Mouse (Mus musculus) neural tube, embryonic 15.5 days (tissue): ENCODE results near the gene Tnrc6b. TPM values are rescaled to one million over a fixed set of nuclear protein-coding genes. Genes with fewer than 3 reads are reported as not detected.

Experiments
- ATAC-seq: fragments of 200-750 bp; cut with Nextera tagmentation; 2 replicates; pipeline ENCODE4 v1.8.0; 2017; ENCODE audit warnings: mild to moderate bottlenecking, moderate TSS enrichment, moderate library complexity; ENCODE audit not compliant: low FRiP score
- H3K27ac ChIP-seq: fragments of 300-500 bp; sonication (generic); replicated peaks from 2 replicates; pipeline ENCODE4 v1.5.1; 2015; ENCODE audit warnings: mild to moderate bottlenecking, inconsistent platforms
- H3K27me3 ChIP-seq: fragments of 300-500 bp; sonication (generic); replicated peaks from 2 replicates; pipeline ENCODE4 v1.6.1; 2015; ENCODE audit warnings: inconsistent platforms
- H3K36me3 ChIP-seq: fragments of 300-500 bp; sonication (generic); 2 replicates; pipeline ENCODE4 v1.6.1; 2015; ENCODE audit warnings: inconsistent platforms
- H3K4me1 ChIP-seq: fragments of 300-500 bp; sonication (generic); 2 replicates; pipeline ENCODE4 v1.6.1; 2015; ENCODE audit warnings: inconsistent platforms
- H3K4me2 ChIP-seq: fragments of 300-500 bp; sonication (generic); 2 replicates; pipeline ENCODE4 v1.6.1; 2015; ENCODE audit warnings: inconsistent platforms, mild to moderate bottlenecking, moderate library complexity
- H3K4me3 ChIP-seq: fragments of 300-500 bp; sonication (generic); replicated peaks from 2 replicates; pipeline ENCODE4 v1.5.1; 2015; ENCODE audit warnings: mild to moderate bottlenecking, inconsistent platforms
- H3K9ac ChIP-seq: fragments of 300-500 bp; sonication (generic); replicated peaks from 2 replicates; pipeline ENCODE4 v1.6.1; 2015; ENCODE audit warnings: mild to moderate bottlenecking, inconsistent platforms
- H3K9me3 ChIP-seq: fragments of 300-500 bp; sonication (generic); replicated peaks from 2 replicates; pipeline ENCODE4 v1.6.1; 2016; ENCODE audit warnings: inconsistent platforms
- WGBS: fragments of 180-500 bp; shearing (Covaris S2); methylation state at CpG from one replicate; pipeline ENCODE4 v1.1.7; 2015; ENCODE audit warnings: mixed read lengths; 5-methylcytosine and 5-hydroxymethylcytosine counted together
- polyA plus RNA-seq: library from polyadenylated mRNA; unstranded; fragments of >200 nt; fragmentation: Nextera tagmentation; extraction: Ambion mirVana; gene quantifications from 2 replicates; pipeline ENCODE4 v1.2.1, GENCODE M21; 2015

Tnrc6b gene
- 30.3 and 33.2 TPM in 2 replicates for polyA plus RNA-seq

GRCm38 (mm10) chr15:80710608-80711363 is at the start of gene Tnrc6b:
Tnrc6b (plus strand) TSS chr15:80711313.
- Histone ChIP-seq H3K36me3 (no peaks in the 10 kb centered on the region), H3K27ac (peak within 1 kb of the TSS; percentile 100), H3K4me1 (peaks cover 40% of the 10 kb centered on the region), H3K27me3 (no peaks in the 10 kb centered on the region), H3K9ac (peak within 1 kb of the TSS; percentile 85), H3K4me3 (peak within 1 kb of the TSS; percentile 99), H3K4me2 (peak within 1 kb of the TSS; percentile 89), H3K9me3 (no peaks in the 10 kb centered on the region)
- ATAC-seq: peak; percentile 96
- under 1% methylated on average over 39 of the region's 39 CpGs for WGBS

DNA sequence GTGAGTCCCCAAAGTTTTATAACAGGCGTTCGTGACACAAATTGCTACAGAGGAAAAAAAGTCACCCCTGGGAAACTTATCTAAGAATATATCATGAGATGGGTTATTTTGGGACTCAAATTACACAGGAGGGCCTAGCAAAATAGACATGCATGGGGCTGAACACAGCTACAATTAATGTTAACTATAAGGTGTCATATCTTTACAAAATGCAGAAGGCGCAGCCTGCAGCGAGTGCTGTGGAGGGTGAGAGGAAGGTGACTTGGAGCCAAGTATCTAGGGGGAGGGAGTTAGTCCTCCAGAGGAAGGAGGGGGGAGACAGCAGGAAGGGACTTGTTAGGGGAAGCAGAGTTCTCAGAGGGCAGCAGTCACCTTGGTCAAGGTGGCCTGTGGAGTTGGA is 46.7 kb upstream of the Tnrc6b start:
- Histone ChIP-seq H3K4me3 (no peak overlapping the region), H3K4me2 (no peak overlapping the region), H3K27me3 (peaks cover 3% of the 10 kb centered on the region), H3K9ac (no peak overlapping the region), H3K36me3 (no peaks in the 10 kb centered on the region), H3K9me3 (0 out of 2 replicates have a peak, but pooled peaks cover 3% of the 10 kb centered on the region), H3K27ac (no peak overlapping the region), H3K4me1 (no peaks in the 10 kb centered on the region)
- no peak for ATAC-seq
- 80% methylated on average over 4 of the region's 4 CpGs for WGBS

- no peak for ATAC-seq
Measured at GRCm38 (mm10) chr15:80671295-80672252, 39.5 kb upstream of the Tnrc6b start, which contains the start of gene Fam83f. Fam83f (plus strand) TSS chr15:80671847.

GRCm38 (mm10) chr15:80672810-80673209 is 38.3 kb upstream of the Tnrc6b start:
- no peaks in the 10 kb centered on the region for H3K9me3 ChIP-seq
- no peak overlapping the region for H3K27ac ChIP-seq
- WGBS: 72% methylated on average over 2 of the region's 2 CpGs
- no peak overlapping the region for H3K9ac ChIP-seq
- no peak overlapping the region for H3K4me3 ChIP-seq
- H3K4me2 ChIP-seq: no peak overlapping the region
- no peak for ATAC-seq
- peaks cover 37% of the 10 kb centered on the region for H3K27me3 ChIP-seq
- H3K4me1 ChIP-seq: peaks cover 12% of the 10 kb centered on the region
- H3K36me3 ChIP-seq: no peaks in the 10 kb centered on the region

More at GRCm38 (mm10) chr15:80671295-80672252, 39.5 kb upstream of the Tnrc6b start, which contains the start of gene Fam83f:
- Histone ChIP-seq H3K9ac (peak within 1 kb of the TSS; percentile 29), H3K4me2 (peak within 1 kb of the TSS; percentile 74), H3K9me3 (0 out of 2 replicates have a peak, but pooled peaks cover 3% of the 10 kb centered on the region), H3K4me3 (peak within 1 kb of the TSS; percentile 39), H3K27me3 (peaks cover 37% of the 10 kb centered on the region), H3K27ac (no peak within 1 kb of the TSS), H3K4me1 (peaks cover 12% of the 10 kb centered on the region), H3K36me3 (no peaks in the 10 kb centered on the region)
- WGBS: 5% methylated on average over 85 of the region's 85 CpGs

- WGBS: 74% methylated on average over 4 of the region's 4 CpGs
- H3K4me1 ChIP-seq: peaks cover 12% of the 10 kb centered on the region
- no peak overlapping the region for H3K27ac ChIP-seq
- no peaks in the 10 kb centered on the region for H3K9me3 ChIP-seq
- H3K9ac ChIP-seq: no peak overlapping the region
- H3K4me2 ChIP-seq: no peak overlapping the region
- no peak overlapping the region for H3K4me3 ChIP-seq
- no peak for ATAC-seq
- H3K27me3 ChIP-seq: peaks cover 37% of the 10 kb centered on the region
- H3K36me3 ChIP-seq: no peaks in the 10 kb centered on the region
Measured at GRCm38 (mm10) chr15:80673337-80674095, 37.6 kb upstream of the Tnrc6b start.

DNA sequence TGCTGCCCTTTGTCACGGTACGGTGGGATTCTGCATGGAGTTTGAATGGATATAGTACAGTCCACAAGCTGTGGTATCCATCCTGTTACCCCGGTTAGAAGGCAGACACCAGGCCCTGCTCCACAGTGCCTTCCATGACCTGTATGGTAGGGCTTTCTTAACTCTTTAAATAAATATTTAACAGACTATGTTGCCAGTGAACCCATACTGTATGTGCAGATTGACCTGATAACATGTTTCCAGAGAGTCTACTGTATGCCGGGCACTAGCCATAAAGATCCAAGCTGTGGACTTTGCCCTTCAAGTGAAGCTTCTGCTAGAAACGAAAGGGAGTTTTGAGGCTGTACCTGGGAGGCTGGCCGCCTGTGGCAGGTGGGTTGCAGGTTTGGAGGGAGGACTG is 36.4 kb upstream of the Tnrc6b start:
- H3K4me2 ChIP-seq: no peak overlapping the region
- no peaks in the 10 kb centered on the region for H3K36me3 ChIP-seq
- no peak overlapping the region for H3K27ac ChIP-seq
- H3K27me3 ChIP-seq: peaks cover 31% of the 10 kb centered on the region
- ATAC-seq: no peak
- no peak overlapping the region for H3K4me3 ChIP-seq
- H3K9me3 ChIP-seq: no peaks in the 10 kb centered on the region
- WGBS: 81% methylated on average over 6 of the region's 6 CpGs
- H3K9ac ChIP-seq: no peak overlapping the region
- peaks cover 18% of the 10 kb centered on the region for H3K4me1 ChIP-seq

GRCm38 (mm10) chr15:80679515-80680215 is 31.4 kb upstream of the Tnrc6b start:
- peaks cover 35% of the 10 kb centered on the region for H3K4me1 ChIP-seq
- 49% methylated on average over 8 of the region's 8 CpGs for WGBS
- no peak overlapping the region for H3K4me3 ChIP-seq
- no peak; the same call in 1 of the 2 replicates for ATAC-seq
- no peaks in the 10 kb centered on the region; the same call in 1 of the 2 replicates for H3K27me3 ChIP-seq
- H3K27ac ChIP-seq: peak overlapping the region; percentile 67
- H3K36me3 ChIP-seq: no peaks in the 10 kb centered on the region
- H3K9ac ChIP-seq: no peak overlapping the region
- no peak overlapping the region for H3K4me2 ChIP-seq
- H3K9me3 ChIP-seq: no peaks in the 10 kb centered on the region

- peak overlapping the region; percentile 67; the same call in 1 of the 2 replicates for H3K27ac ChIP-seq
- 64% methylated on average over 7 of the region's 7 CpGs for WGBS
- ATAC-seq: no peak; the same call in 1 of the 2 replicates
- no peak overlapping the region for H3K4me3 ChIP-seq
- H3K27me3 ChIP-seq: no peaks in the 10 kb centered on the region; the same call in 1 of the 2 replicates
- no peak overlapping the region for H3K4me2 ChIP-seq
- no peak overlapping the region for H3K9ac ChIP-seq
- H3K36me3 ChIP-seq: no peaks in the 10 kb centered on the region
- peaks cover 43% of the 10 kb centered on the region for H3K4me1 ChIP-seq
- no peaks in the 10 kb centered on the region for H3K9me3 ChIP-seq
Measured at GRCm38 (mm10) chr15:80680347-80681030, 30.6 kb upstream of the Tnrc6b start.

DNA sequence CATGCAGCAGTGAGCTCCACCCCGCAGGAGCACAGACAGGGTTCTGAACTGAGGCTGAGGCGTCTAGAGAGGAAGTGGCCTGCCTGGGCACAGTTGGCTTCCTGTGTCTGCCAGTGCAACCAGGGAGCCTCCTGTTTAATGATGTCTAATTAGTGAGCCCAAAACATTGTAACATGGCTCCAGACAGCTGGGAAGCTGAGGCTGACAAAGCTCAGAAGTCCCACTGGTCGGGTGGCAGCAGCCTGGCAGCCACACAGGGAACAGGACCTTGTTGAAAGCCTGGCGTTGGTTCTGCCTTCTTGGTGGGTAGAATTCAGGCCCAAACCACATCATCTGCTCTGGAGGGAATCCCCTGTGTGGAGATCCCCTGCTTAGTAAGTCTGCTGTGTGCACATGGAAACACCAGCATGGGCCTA is 29.6 kb upstream of the Tnrc6b start:
- H3K4me2 ChIP-seq: no peak overlapping the region
- H3K27me3 ChIP-seq: no peaks in the 10 kb centered on the region; the same call in 1 of the 2 replicates
- 57% methylated on average over 4 of the region's 4 CpGs for WGBS
- ATAC-seq: no peak
- no peak overlapping the region for H3K4me3 ChIP-seq
- H3K36me3 ChIP-seq: no peaks in the 10 kb centered on the region
- no peak overlapping the region for H3K9ac ChIP-seq
- H3K27ac ChIP-seq: no peak overlapping the region
- no peaks in the 10 kb centered on the region for H3K9me3 ChIP-seq
- peaks cover 52% of the 10 kb centered on the region for H3K4me1 ChIP-seq

GRCm38 (mm10) chr15:80682343-80682742 is 28.8 kb upstream of the Tnrc6b start:
- WGBS: 86% methylated on average over 8 of the region's 8 CpGs
- Histone ChIP-seq H3K9ac (no peak overlapping the region), H3K9me3 (no peaks in the 10 kb centered on the region), H3K4me2 (no peak overlapping the region), H3K27me3 (no peaks in the 10 kb centered on the region; the same call in 1 of the 2 replicates), H3K4me3 (no peak overlapping the region), H3K36me3 (no peaks in the 10 kb centered on the region), H3K27ac (no peak overlapping the region), H3K4me1 (peaks cover 52% of the 10 kb centered on the region)
- no peak for ATAC-seq
